Mouse (Mus musculus): ENCODE data around the gene Pld6.

The Pld6 gene

GRCm38 (mm10) chr11:59787199-59787781 is at the start of gene Pld6:
Gene Pld6 (minus strand): TSS chr11:59787645.
- peak; percentile 74 to 86 for DNase-seq

GRCm38 (mm10) chr11:59821625-59822024 is 34.2 kb upstream of the Pld6 start:
- DNase-seq = no peak

GRCm38 (mm10) chr11:59817916-59818315 is 30.5 kb upstream of the Pld6 start:
- no peak for DNase-seq

GRCm38 (mm10) chr11:59815482-59816065 is 28.1 kb upstream of the Pld6 start:
- no peak for DNase-seq

GRCm38 (mm10) chr11:59814936-59815335 is 27.5 kb upstream of the Pld6 start:
- DNase-seq = no peak

GRCm38 (mm10) chr11:59814311-59814710 is 26.9 kb upstream of the Pld6 start:
- DNase-seq = no peak

GRCm38 (mm10) chr11:59813276-59813675 is 25.8 kb upstream of the Pld6 start:
- no peak for DNase-seq

- no peak for DNase-seq
Measured at GRCm38 (mm10) chr11:59811211-59811610, 23.8 kb upstream of the Pld6 start.

GRCm38 (mm10) chr11:59810480-59811158 is 23.2 kb upstream of the Pld6 start:
- no peak for DNase-seq

- DNase-seq = peak; percentile 86 to 92
Measured at GRCm38 (mm10) chr11:59809670-59810474, 22.4 kb upstream of the Pld6 start, which contains the start of gene Flcn. Gene Flcn (minus strand): TSS chr11:59810016.

- peak in 1 of 2 experiments; percentile 49 for DNase-seq
Measured at GRCm38 (mm10) chr11:59809071-59809669, 21.7 kb upstream of the Pld6 start.

- DNase-seq = no peak
Measured at GRCm38 (mm10) chr11:59808170-59808960, 20.9 kb upstream of the Pld6 start.

- no peak for DNase-seq
Measured at GRCm38 (mm10) chr11:59805656-59806055, 18.2 kb upstream of the Pld6 start.

GRCm38 (mm10) chr11:59805256-59805655 is 17.8 kb upstream of the Pld6 start:
- no peak for DNase-seq

- DNase-seq = no peak
Measured at GRCm38 (mm10) chr11:59804409-59805110, 17.1 kb upstream of the Pld6 start.

- DNase-seq = no peak
Measured at GRCm38 (mm10) chr11:59803516-59803915, 16.1 kb upstream of the Pld6 start.

- DNase-seq = no peak
Measured at GRCm38 (mm10) chr11:59801881-59802280, 14.4 kb upstream of the Pld6 start.

- no peak for DNase-seq
Measured at GRCm38 (mm10) chr11:59800412-59800811, 13.0 kb upstream of the Pld6 start.

- DNase-seq = no peak
Measured at GRCm38 (mm10) chr11:59793390-59793789, 5.9 kb upstream of the Pld6 start.

- DNase-seq = no peak
Measured at GRCm38 (mm10) chr11:59789311-59789710, 1.9 kb upstream of the Pld6 start.

- peak in 1 of 2 experiments; percentile 14 for DNase-seq
Measured at GRCm38 (mm10) chr11:59786444-59787198, 824 bp downstream of the Pld6 start.

All from kidney, postnatal 4 days (tissue).